Mouse (Mus musculus) cortical plate, adult 2 months (tissue): ENCODE results near the gene Myo3a.

ENCODE experiments used
- CTCF ChIP-seq: fragments of 200-500 bp; IDR thresholded peaks from 2 replicates; pipeline ENCODE4 v1.5.1; 2011; ENCODE audit warnings: mild to moderate bottlenecking, control low read depth, low read length; ENCODE audit not compliant: insufficient read depth; ENCODE audit errors: extremely low read depth
- POLR2A ChIP-seq: fragments of 200-500 bp; IDR thresholded peaks from 2 replicates; pipeline ENCODE4 v1.6.1; 2011; ENCODE audit warnings: mild to moderate bottlenecking, low read length, control low read depth; ENCODE audit not compliant: insufficient read depth; ENCODE audit errors: extremely low read depth

DNA sequence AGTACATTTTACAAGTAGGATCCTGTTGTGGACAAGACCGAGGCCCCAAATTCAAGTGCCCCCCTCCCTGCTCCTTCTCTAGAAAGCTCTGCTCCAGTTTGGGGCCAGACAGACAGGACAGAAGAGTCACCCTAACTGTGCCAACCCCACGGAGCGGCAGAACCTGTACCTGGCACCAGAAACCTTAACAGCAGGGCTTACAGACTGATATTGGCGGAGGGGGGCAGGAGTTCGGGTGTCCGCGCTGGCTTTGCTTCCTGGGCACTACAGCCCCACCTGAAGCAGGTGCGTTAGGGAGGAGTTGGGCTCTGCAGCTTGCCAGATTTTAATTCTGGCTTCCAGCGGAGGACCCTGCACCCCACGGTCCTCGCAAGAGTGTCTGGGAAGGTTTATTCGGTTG is 392.1 kb downstream of the Myo3a start:
- TF ChIP-seq POLR2A = no peak
- TF ChIP-seq CTCF = no peak
